Mouse (Mus musculus) hindbrain, embryonic 13.5 days (tissue): ENCODE results near the gene Rxfp3. TPM values are rescaled to one million over a fixed set of nuclear protein-coding genes. Genes with fewer than 3 reads are reported as not detected.
"Not testable (repeated sequence)": the region's sequence is repeated elsewhere in the genome, so short reads cannot be mapped to it uniquely, and the experiment has no call there.

Source experiments
- ATAC-seq: fragments of 200-750 bp; cut with Nextera tagmentation; 2 replicates; pipeline ENCODE4 v1.8.0; 2017; ENCODE audit warnings: moderate TSS enrichment; ENCODE audit not compliant: low FRiP score
- H3K27ac ChIP-seq: fragments of 300-500 bp; sonication (generic); 2 replicates; pipeline ENCODE4 v1.5.1; 2015; ENCODE audit warnings: inconsistent platforms, mild to moderate bottlenecking, moderate library complexity
- H3K27me3 ChIP-seq: fragments of 300-500 bp; sonication (generic); 2 replicates; pipeline ENCODE4 v1.6.1; 2015; ENCODE audit warnings: mild to moderate bottlenecking, inconsistent platforms
- H3K36me3 ChIP-seq: fragments of 300-500 bp; sonication (generic); 2 replicates; pipeline ENCODE4 v1.6.1; 2015; ENCODE audit warnings: mild to moderate bottlenecking, inconsistent platforms
- H3K4me1 ChIP-seq: fragments of 300-500 bp; sonication (generic); replicated peaks from 2 replicates; pipeline ENCODE4 v1.6.1; 2015; ENCODE audit warnings: inconsistent platforms
- H3K4me2 ChIP-seq: fragments of 300-500 bp; sonication (generic); 2 replicates; pipeline ENCODE4 v1.6.1; 2015; ENCODE audit warnings: inconsistent platforms, mild to moderate bottlenecking, moderate library complexity
- H3K4me3 ChIP-seq: fragments of 300-500 bp; sonication (generic); 2 replicates; pipeline ENCODE4 v1.5.1; 2015; ENCODE audit warnings: mild to moderate bottlenecking, inconsistent platforms
- H3K9ac ChIP-seq: fragments of 300-500 bp; sonication (generic); 2 replicates; pipeline ENCODE4 v1.6.1; 2015; ENCODE audit warnings: mild to moderate bottlenecking, inconsistent platforms
- H3K9me3 ChIP-seq: fragments of 300-500 bp; sonication (generic); 2 replicates; pipeline ENCODE4 v1.6.1; 2016; ENCODE audit warnings: inconsistent platforms
- WGBS: fragments of 180-500 bp; shearing (Covaris S2); methylation state at CpG from one replicate; pipeline ENCODE4 v1.1.7; 2015; 5-methylcytosine and 5-hydroxymethylcytosine counted together
- polyA plus RNA-seq: library from polyadenylated mRNA; unstranded; fragments of >200 nt; fragmentation: Nextera tagmentation; extraction: Ambion mirVana; gene quantifications from 2 replicates; pipeline ENCODE4 v1.2.1, GENCODE M21; 2015

The Rxfp3 gene
- polyA plus RNA-seq, 1 experiment from 2014 or later: 3.9 TPM

GRCm38 (mm10) chr15:11026801-11027561 lies 10.8 kb downstream of the Rxfp3 start:
- Histone ChIP-seq H3K4me1 (no peaks in the 10 kb centered on the region), H3K4me3 (no peak overlapping the region), H3K36me3 (no peaks in the 10 kb centered on the region), H3K4me2 (no peak overlapping the region), H3K9me3 (no peaks in the 10 kb centered on the region), H3K27me3 (no peaks in the 10 kb centered on the region), H3K27ac (no peak overlapping the region), H3K9ac (no peak overlapping the region)
- no peak for ATAC-seq
- 74% methylated on average over 4 of the region's 4 CpGs for WGBS

GRCm38 (mm10) chr15:11014931-11015330 lies 22.9 kb downstream of the Rxfp3 start:
- 43% methylated on average over 2 of the region's 2 CpGs for WGBS
- no peaks in the 10 kb centered on the region for H3K36me3 ChIP-seq
- no peaks in the 10 kb centered on the region for H3K9me3 ChIP-seq
- H3K4me1 ChIP-seq: no peaks in the 10 kb centered on the region
- ATAC-seq: no peak
- no peak overlapping the region for H3K4me2 ChIP-seq
- H3K27me3 ChIP-seq: no peaks in the 10 kb centered on the region
- no peak overlapping the region for H3K4me3 ChIP-seq
- no peak overlapping the region for H3K27ac ChIP-seq
- no peak overlapping the region for H3K9ac ChIP-seq

GRCm38 (mm10) chr15:11010976-11011548 lies 26.7 kb downstream of the Rxfp3 start:
- Histone ChIP-seq H3K36me3 (no peaks in the 10 kb centered on the region), H3K27me3 (no peaks in the 10 kb centered on the region), H3K27ac (no peak overlapping the region), H3K4me2 (no peak overlapping the region), H3K9me3 (no peaks in the 10 kb centered on the region), H3K4me3 (no peak overlapping the region), H3K4me1 (no peaks in the 10 kb centered on the region), H3K9ac (no peak overlapping the region)
- WGBS: 94% methylated on average over 11 of the region's 11 CpGs
- ATAC-seq: no peak

DNA sequence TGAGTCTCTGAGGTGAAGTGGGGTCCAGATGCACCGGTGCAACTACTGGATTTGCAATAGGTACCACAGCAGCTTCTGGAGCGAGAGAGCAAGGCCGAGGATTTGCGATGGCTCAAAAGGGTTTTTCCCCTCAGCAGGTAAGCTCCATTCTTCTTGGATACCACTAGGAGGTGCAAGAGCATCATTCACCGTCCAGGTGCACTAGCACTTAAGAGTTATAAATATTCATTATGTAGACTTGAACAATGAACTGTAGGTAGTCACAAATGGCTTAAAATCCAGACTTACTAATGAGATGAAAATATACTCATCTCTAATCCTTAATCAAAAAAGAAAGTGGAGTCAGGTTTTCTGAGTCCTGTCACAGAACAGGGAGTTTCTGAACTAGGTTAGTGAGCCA lies 29.0 kb downstream of the Rxfp3 start:
- Histone ChIP-seq H3K27me3 (no peaks in the 10 kb centered on the region), H3K4me1 (no peaks in the 10 kb centered on the region), H3K9me3 (no peaks in the 10 kb centered on the region), H3K4me3 (no peak overlapping the region), H3K4me2 (no peak overlapping the region), H3K9ac (no peak overlapping the region), H3K27ac (no peak overlapping the region), H3K36me3 (no peaks in the 10 kb centered on the region)
- no peak for ATAC-seq
- WGBS: 32% methylated on average over 5 of the region's 5 CpGs

DNA sequence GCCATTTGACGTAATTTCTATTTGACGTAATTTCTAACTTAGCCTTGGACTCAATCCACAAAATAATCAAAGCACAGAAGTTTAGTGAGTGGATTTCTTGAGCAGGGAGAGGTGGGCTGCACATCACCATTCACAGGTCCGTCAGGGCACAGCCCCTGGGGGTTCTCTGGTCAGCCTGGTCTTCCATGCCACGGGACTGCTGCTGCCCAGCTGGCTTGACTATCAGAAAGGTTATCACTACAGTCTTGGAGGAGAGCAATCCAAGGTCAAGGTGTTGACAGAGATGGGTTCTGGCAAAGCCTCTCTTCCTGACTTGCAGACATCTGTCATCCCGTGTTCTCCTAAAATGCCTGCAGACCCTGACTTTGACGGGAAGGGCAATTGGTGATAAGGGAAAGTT lies 33.1 kb downstream of the Rxfp3 start:
- Histone ChIP-seq H3K4me2 (no peak overlapping the region), H3K4me3 (no peak overlapping the region), H3K9ac (no peak overlapping the region), H3K27me3 (no peaks in the 10 kb centered on the region), H3K27ac (no peak overlapping the region), H3K36me3 (no peaks in the 10 kb centered on the region), H3K4me1 (no peaks in the 10 kb centered on the region), H3K9me3 (no peaks in the 10 kb centered on the region)
- WGBS: 84% methylated on average over 6 of the region's 6 CpGs
- ATAC-seq: no peak

- H3K4me3 ChIP-seq: no peak overlapping the region
- no peaks in the 10 kb centered on the region for H3K4me1 ChIP-seq
- H3K36me3 ChIP-seq: no peaks in the 10 kb centered on the region
- no peak for ATAC-seq
- 92% methylated on average over 4 of the region's 4 CpGs for WGBS
- H3K27ac ChIP-seq: no peak overlapping the region
- no peaks in the 10 kb centered on the region for H3K9me3 ChIP-seq
- no peaks in the 10 kb centered on the region for H3K27me3 ChIP-seq
- H3K9ac ChIP-seq: no peak overlapping the region
- no peak overlapping the region for H3K4me2 ChIP-seq
These were observed 34.0 kb downstream of the Rxfp3 start for GRCm38 (mm10) chr15:11003791-11004190.

- Histone ChIP-seq H3K4me3 (no peak within 1 kb of the TSS), H3K4me1 (no peaks in the 10 kb centered on the region), H3K27ac (no peak within 1 kb of the TSS), H3K9ac (no peak within 1 kb of the TSS), H3K4me2 (no peak within 1 kb of the TSS), H3K36me3 (peaks cover 5% of the 10 kb centered on the region; the same call in 1 of the 2 replicates), H3K9me3 (no peaks in the 10 kb centered on the region), H3K27me3 (no peaks in the 10 kb centered on the region)
- no peak for ATAC-seq
- 66% methylated on average over 7 of the region's 7 CpGs for WGBS
These were observed 37.4 kb downstream of the Rxfp3 start, which contains the start of gene Slc45a2 for GRCm38 (mm10) chr15:11000421-11000820. Gene Slc45a2, plus strand, starts transcription at chr15:11000721.

DNA sequence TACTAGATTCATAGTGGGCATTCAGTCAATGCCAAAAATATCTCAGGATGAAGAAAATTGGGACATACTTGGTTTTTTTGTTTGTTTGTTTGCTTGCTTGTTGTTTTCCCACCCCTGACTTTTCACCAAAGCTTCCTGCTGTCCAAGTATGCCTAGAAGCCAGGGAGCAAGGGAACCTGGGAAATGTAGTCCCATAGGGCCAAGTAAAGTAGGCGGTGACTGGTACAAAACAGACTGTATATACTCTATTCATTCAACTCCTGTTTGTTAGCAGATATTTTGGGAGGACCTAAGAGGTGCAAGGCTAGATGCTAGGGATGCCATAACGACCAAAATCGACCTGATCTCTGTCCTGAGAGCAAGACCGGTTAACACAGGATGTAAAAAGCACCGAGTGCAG lies 38.0 kb downstream of the Rxfp3 start:
- Histone ChIP-seq H3K36me3 (peaks cover 9% of the 10 kb centered on the region; the same call in 1 of the 2 replicates), H3K27me3 (no peaks in the 10 kb centered on the region), H3K4me2 (no peak overlapping the region), H3K9ac (no peak overlapping the region), H3K9me3 (no peaks in the 10 kb centered on the region), H3K4me3 (no peak overlapping the region), H3K4me1 (no peaks in the 10 kb centered on the region), H3K27ac (no peak overlapping the region)
- peak; percentile 59; the same call in 1 of the 2 replicates for ATAC-seq
- WGBS: 63% methylated on average over 5 of the region's 5 CpGs

DNA sequence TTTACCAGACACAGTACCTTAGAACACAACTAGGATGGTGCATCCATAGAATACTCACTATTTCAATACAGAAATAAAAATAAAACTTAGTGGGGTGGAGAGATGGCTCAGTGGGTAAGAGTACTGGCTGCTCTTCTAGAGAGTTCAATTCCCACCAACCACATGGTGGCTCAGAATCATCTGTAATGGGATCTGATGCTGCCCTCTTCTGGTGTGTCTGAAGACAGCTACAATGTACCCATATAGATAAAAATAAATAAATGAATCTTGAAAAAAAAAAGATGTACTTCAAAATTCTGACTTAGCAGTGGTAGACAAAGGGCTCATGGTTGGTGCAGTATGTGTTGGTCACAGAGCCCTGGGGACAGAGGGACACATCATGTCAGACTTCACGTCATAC lies 46.2 kb downstream of the Rxfp3 start:
- no peak for ATAC-seq
- Histone ChIP-seq H3K9ac (no peak overlapping the region), H3K4me1 (no peaks in the 10 kb centered on the region), H3K27me3 (no peaks in the 10 kb centered on the region), H3K27ac (no peak overlapping the region), H3K9me3 (no peaks in the 10 kb centered on the region), H3K36me3 (peaks cover 25% of the 10 kb centered on the region), H3K4me3 (no peak overlapping the region), H3K4me2 (no peak overlapping the region)
- 100% methylated on average over 1 of the region's 1 CpGs for WGBS

- ATAC-seq: no peak
These were observed 47.4 kb downstream of the Rxfp3 start for GRCm38 (mm10) chr15:10990411-10990810.

DNA sequence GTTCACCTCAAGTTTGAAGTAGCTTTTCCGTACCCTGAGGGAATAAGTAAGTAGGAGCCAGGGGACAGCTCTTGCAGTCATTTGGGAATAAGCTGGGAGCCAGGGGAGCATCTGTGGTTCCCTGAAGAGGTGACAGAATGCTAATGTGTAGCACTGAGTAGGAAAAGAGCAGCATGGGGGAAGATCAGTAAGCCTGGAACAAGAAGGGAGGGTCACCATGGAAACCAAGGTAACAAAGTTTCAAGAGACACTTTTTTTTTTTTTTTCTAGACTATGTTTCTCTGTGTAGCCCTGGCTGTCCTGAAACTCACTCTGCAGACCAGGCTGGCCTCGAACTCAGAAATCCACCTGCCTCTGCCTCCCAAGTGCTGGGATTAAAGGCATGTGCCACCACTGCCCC lies 51.3 kb downstream of the Rxfp3 start:
- not testable (repeated sequence) for H3K4me2 ChIP-seq, H3K9me3 ChIP-seq, H3K4me1 ChIP-seq, H3K27ac ChIP-seq, ATAC-seq, H3K9ac ChIP-seq, H3K27me3 ChIP-seq, H3K4me3 ChIP-seq
- WGBS: 73% methylated on average over 2 of the region's 2 CpGs
- H3K36me3 ChIP-seq: peaks cover 19% of the 10 kb centered on the region

More at GRCm38 (mm10) chr15:10990411-10990810, 47.4 kb downstream of the Rxfp3 start:
- no peak overlapping the region for H3K4me2 ChIP-seq
- H3K27me3 ChIP-seq: no peaks in the 10 kb centered on the region
- no peak overlapping the region for H3K9ac ChIP-seq
- WGBS: 62% methylated on average over 2 of the region's 2 CpGs
- no peak overlapping the region for H3K27ac ChIP-seq
- H3K9me3 ChIP-seq: no peaks in the 10 kb centered on the region
- peaks cover 20% of the 10 kb centered on the region for H3K36me3 ChIP-seq
- no peaks in the 10 kb centered on the region for H3K4me1 ChIP-seq
- H3K4me3 ChIP-seq: no peak overlapping the region

DNA sequence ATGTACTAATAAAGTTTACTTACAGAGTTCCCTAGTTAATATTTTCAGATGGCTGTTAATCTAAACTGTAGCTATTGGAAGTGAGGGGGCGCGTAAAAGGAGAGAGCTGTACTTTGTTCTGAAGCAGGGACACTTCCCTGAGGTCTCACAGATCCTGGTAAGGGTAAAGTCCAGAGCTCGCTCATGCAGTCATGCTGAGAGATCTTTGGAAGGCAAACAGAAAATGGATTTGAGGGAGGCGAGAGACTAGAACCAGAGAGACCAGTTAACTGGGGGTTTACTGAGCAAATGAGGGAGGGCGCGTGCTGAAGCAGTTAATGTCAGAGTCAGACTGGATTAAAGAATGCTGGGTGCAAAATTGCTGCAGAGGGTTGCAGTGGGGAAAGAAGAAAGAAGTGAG lies 52.0 kb downstream of the Rxfp3 start:
- WGBS: 89% methylated on average over 6 of the region's 6 CpGs
- Histone ChIP-seq H3K9ac (no peak overlapping the region), H3K9me3 (no peaks in the 10 kb centered on the region), H3K4me2 (no peak overlapping the region), H3K36me3 (peaks cover 19% of the 10 kb centered on the region), H3K4me3 (no peak overlapping the region), H3K27me3 (no peaks in the 10 kb centered on the region), H3K4me1 (peaks cover 12% of the 10 kb centered on the region), H3K27ac (no peak overlapping the region)
- no peak for ATAC-seq
